Mouse (Mus musculus) neural tube, embryonic 15.5 days (tissue): ENCODE results near the gene Dbn1. TPM values are rescaled to one million over a fixed set of nuclear protein-coding genes. Genes with fewer than 3 reads are reported as not detected.
A peak's percentile ranks its signal among the peaks of the same experiment; 100 is the strongest.

Experiments
- ATAC-seq: fragments of 200-750 bp; cut with Nextera tagmentation; 2 replicates; pipeline ENCODE4 v1.8.0; 2017; ENCODE audit warnings: mild to moderate bottlenecking, moderate TSS enrichment, moderate library complexity; ENCODE audit not compliant: low FRiP score
- H3K27ac ChIP-seq: fragments of 300-500 bp; sonication (generic); replicated peaks from 2 replicates; pipeline ENCODE4 v1.5.1; 2015; ENCODE audit warnings: mild to moderate bottlenecking, inconsistent platforms
- H3K27me3 ChIP-seq: fragments of 300-500 bp; sonication (generic); replicated peaks from 2 replicates; pipeline ENCODE4 v1.6.1; 2015; ENCODE audit warnings: inconsistent platforms
- H3K36me3 ChIP-seq: fragments of 300-500 bp; sonication (generic); 2 replicates; pipeline ENCODE4 v1.6.1; 2015; ENCODE audit warnings: inconsistent platforms
- H3K4me1 ChIP-seq: fragments of 300-500 bp; sonication (generic); 2 replicates; pipeline ENCODE4 v1.6.1; 2015; ENCODE audit warnings: inconsistent platforms
- H3K4me2 ChIP-seq: fragments of 300-500 bp; sonication (generic); 2 replicates; pipeline ENCODE4 v1.6.1; 2015; ENCODE audit warnings: inconsistent platforms, mild to moderate bottlenecking, moderate library complexity
- H3K4me3 ChIP-seq: fragments of 300-500 bp; sonication (generic); replicated peaks from 2 replicates; pipeline ENCODE4 v1.5.1; 2015; ENCODE audit warnings: mild to moderate bottlenecking, inconsistent platforms
- H3K9ac ChIP-seq: fragments of 300-500 bp; sonication (generic); replicated peaks from 2 replicates; pipeline ENCODE4 v1.6.1; 2015; ENCODE audit warnings: mild to moderate bottlenecking, inconsistent platforms
- H3K9me3 ChIP-seq: fragments of 300-500 bp; sonication (generic); replicated peaks from 2 replicates; pipeline ENCODE4 v1.6.1; 2016; ENCODE audit warnings: inconsistent platforms
- WGBS: fragments of 180-500 bp; shearing (Covaris S2); methylation state at CpG from one replicate; pipeline ENCODE4 v1.1.7; 2015; ENCODE audit warnings: mixed read lengths; 5-methylcytosine and 5-hydroxymethylcytosine counted together
- polyA plus RNA-seq: library from polyadenylated mRNA; unstranded; fragments of >200 nt; fragmentation: Nextera tagmentation; extraction: Ambion mirVana; gene quantifications from 2 replicates; pipeline ENCODE4 v1.2.1, GENCODE M21; 2015

Gene Dbn1
- polyA plus RNA-seq, 1 experiment from 2014 or later: 450 TPM

GRCm38 (mm10) chr13:55523278-55523677 is 35.4 kb upstream of the Dbn1 start:
- no peak for ATAC-seq
- 79% methylated on average over 17 of the region's 17 CpGs for WGBS

GRCm38 (mm10) chr13:55522730-55523129 is 34.8 kb upstream of the Dbn1 start:
- 57% methylated on average over 8 of the region's 8 CpGs for WGBS
- Histone ChIP-seq H3K4me3 (no peak overlapping the region), H3K36me3 (no peaks in the 10 kb centered on the region), H3K4me2 (no peak overlapping the region), H3K27ac (no peak overlapping the region), H3K9ac (no peak overlapping the region), H3K27me3 (no peaks in the 10 kb centered on the region), H3K4me1 (no peaks in the 10 kb centered on the region), H3K9me3 (no peaks in the 10 kb centered on the region)
- ATAC-seq: no peak

More at GRCm38 (mm10) chr13:55523278-55523677, 35.4 kb upstream of the Dbn1 start:
- H3K4me1 ChIP-seq: no peaks in the 10 kb centered on the region
- no peak overlapping the region for H3K9ac ChIP-seq
- H3K9me3 ChIP-seq: no peaks in the 10 kb centered on the region
- H3K27me3 ChIP-seq: no peaks in the 10 kb centered on the region
- no peak overlapping the region for H3K27ac ChIP-seq
- H3K4me2 ChIP-seq: no peak overlapping the region
- H3K4me3 ChIP-seq: no peak overlapping the region
- H3K36me3 ChIP-seq: no peaks in the 10 kb centered on the region

GRCm38 (mm10) chr13:55519606-55520005 is 31.7 kb upstream of the Dbn1 start:
- Histone ChIP-seq H3K9ac (no peak overlapping the region), H3K27ac (no peak overlapping the region), H3K36me3 (no peaks in the 10 kb centered on the region), H3K4me2 (no peak overlapping the region), H3K4me3 (no peak overlapping the region), H3K9me3 (no peaks in the 10 kb centered on the region), H3K4me1 (no peaks in the 10 kb centered on the region), H3K27me3 (0 out of 2 replicates have a peak, but pooled peaks cover 3% of the 10 kb centered on the region)
- 84% methylated on average over 4 of the region's 4 CpGs for WGBS
- ATAC-seq: no peak

GRCm38 (mm10) chr13:55516955-55517354 is 29.0 kb upstream of the Dbn1 start:
- no peak overlapping the region for H3K9ac ChIP-seq
- H3K9me3 ChIP-seq: no peaks in the 10 kb centered on the region
- H3K27ac ChIP-seq: no peak overlapping the region; the same call in 1 of the 2 replicates
- 0 out of 2 replicates have a peak, but pooled peaks cover 3% of the 10 kb centered on the region for H3K27me3 ChIP-seq
- H3K4me3 ChIP-seq: no peak overlapping the region
- H3K4me1 ChIP-seq: peaks cover 7% of the 10 kb centered on the region
- no peak for ATAC-seq
- no peaks in the 10 kb centered on the region for H3K36me3 ChIP-seq
- no peak overlapping the region for H3K4me2 ChIP-seq
- WGBS: 5% methylated on average over 5 of the region's 5 CpGs

GRCm38 (mm10) chr13:55513828-55514227 is 25.9 kb upstream of the Dbn1 start:
- 31% methylated on average over 9 of the region's 9 CpGs for WGBS
- no peak for ATAC-seq
- H3K4me3 ChIP-seq: peak overlapping the region; percentile 86
- peak overlapping the region; percentile 92; the same call in 1 of the 2 replicates for H3K9ac ChIP-seq
- 0 out of 2 replicates have a peak, but pooled peaks cover 3% of the 10 kb centered on the region for H3K27me3 ChIP-seq
- H3K4me2 ChIP-seq: peak overlapping the region; percentile 77
- no peak overlapping the region for H3K27ac ChIP-seq
- H3K9me3 ChIP-seq: no peaks in the 10 kb centered on the region
- H3K4me1 ChIP-seq: peaks cover 34% of the 10 kb centered on the region
- peaks cover 19% of the 10 kb centered on the region for H3K36me3 ChIP-seq

GRCm38 (mm10) chr13:55513111-55513748 is 25.3 kb upstream of the Dbn1 start, which contains the start of gene Pdlim7:
Pdlim7 (minus strand) TSS chr13:55513676.
- H3K4me2 ChIP-seq: peak within 1 kb of the TSS; percentile 77
- WGBS: under 1% methylated on average over 52 of the region's 55 CpGs
- peak within 1 kb of the TSS; percentile 88 for H3K27ac ChIP-seq
- peak; percentile 89 for ATAC-seq
- 0 out of 2 replicates have a peak, but pooled peaks cover 3% of the 10 kb centered on the region for H3K27me3 ChIP-seq
- H3K4me1 ChIP-seq: peaks cover 34% of the 10 kb centered on the region
- H3K9ac ChIP-seq: peak within 1 kb of the TSS; percentile 92
- H3K9me3 ChIP-seq: no peaks in the 10 kb centered on the region
- peak within 1 kb of the TSS; percentile 86 for H3K4me3 ChIP-seq
- H3K36me3 ChIP-seq: peaks cover 25% of the 10 kb centered on the region

- WGBS: 2% methylated on average over 23 of the region's 25 CpGs
- H3K4me1 ChIP-seq: peaks cover 34% of the 10 kb centered on the region
- ATAC-seq: peak; percentile 58
- H3K27me3 ChIP-seq: 0 out of 2 replicates have a peak, but pooled peaks cover 3% of the 10 kb centered on the region
- H3K9me3 ChIP-seq: no peaks in the 10 kb centered on the region
- peak overlapping the region; percentile 86 for H3K4me3 ChIP-seq
- peak overlapping the region; percentile 77 for H3K4me2 ChIP-seq
- H3K27ac ChIP-seq: peak overlapping the region; percentile 88
- H3K9ac ChIP-seq: peak overlapping the region; percentile 92
- peaks cover 31% of the 10 kb centered on the region for H3K36me3 ChIP-seq
Measured at GRCm38 (mm10) chr13:55512379-55513031, 24.6 kb upstream of the Dbn1 start.

GRCm38 (mm10) chr13:55511492-55511861 is 23.6 kb upstream of the Dbn1 start:
- Histone ChIP-seq H3K27me3 (0 out of 2 replicates have a peak, but pooled peaks cover 3% of the 10 kb centered on the region), H3K27ac (peak overlapping the region; percentile 88), H3K4me3 (peak overlapping the region; percentile 86), H3K4me1 (peaks cover 34% of the 10 kb centered on the region), H3K4me2 (peak overlapping the region; percentile 77), H3K36me3 (peaks cover 41% of the 10 kb centered on the region), H3K9me3 (no peaks in the 10 kb centered on the region), H3K9ac (peak overlapping the region; percentile 92; the same call in 1 of the 2 replicates)
- WGBS: 54% methylated on average over 5 of the region's 5 CpGs
- ATAC-seq: no peak

GRCm38 (mm10) chr13:55510668-55511491 is 23.0 kb upstream of the Dbn1 start:
- ATAC-seq: no peak
- Histone ChIP-seq H3K9ac (peak overlapping the region; percentile 92), H3K27ac (peak overlapping the region; percentile 88), H3K36me3 (peaks cover 47% of the 10 kb centered on the region), H3K9me3 (no peaks in the 10 kb centered on the region), H3K4me2 (peak overlapping the region; percentile 77), H3K4me3 (peak overlapping the region; percentile 86), H3K27me3 (0 out of 2 replicates have a peak, but pooled peaks cover 3% of the 10 kb centered on the region), H3K4me1 (peaks cover 34% of the 10 kb centered on the region)
- 8% methylated on average over 6 of the region's 6 CpGs for WGBS

GRCm38 (mm10) chr13:55510332-55510667 is 22.4 kb upstream of the Dbn1 start:
- H3K27ac ChIP-seq: peak overlapping the region; percentile 88
- WGBS: 24% methylated on average over 3 of the region's 3 CpGs
- H3K9me3 ChIP-seq: no peaks in the 10 kb centered on the region
- H3K9ac ChIP-seq: no peak overlapping the region
- H3K27me3 ChIP-seq: 0 out of 2 replicates have a peak, but pooled peaks cover 2% of the 10 kb centered on the region
- no peak for ATAC-seq
- peaks cover 53% of the 10 kb centered on the region for H3K36me3 ChIP-seq
- peak overlapping the region; percentile 77 for H3K4me2 ChIP-seq
- no peak overlapping the region for H3K4me3 ChIP-seq
- H3K4me1 ChIP-seq: peaks cover 34% of the 10 kb centered on the region

GRCm38 (mm10) chr13:55508531-55508930 is 20.6 kb upstream of the Dbn1 start:
- Histone ChIP-seq H3K4me2 (no peak overlapping the region), H3K9me3 (no peaks in the 10 kb centered on the region), H3K27ac (no peak overlapping the region), H3K36me3 (peaks cover 68% of the 10 kb centered on the region), H3K27me3 (no peaks in the 10 kb centered on the region), H3K4me3 (no peak overlapping the region), H3K4me1 (peaks cover 34% of the 10 kb centered on the region), H3K9ac (no peak overlapping the region)
- no peak for ATAC-seq
- 95% methylated on average over 10 of the region's 10 CpGs for WGBS
